Mouse (Mus musculus) gastrocnemius, adult 2 months (tissue): ENCODE data around the gene Gcnt4. TPM values are rescaled to one million over a fixed set of nuclear protein-coding genes. Genes with fewer than 3 reads are reported as not detected.

ENCODE experiments used
- DNase-seq: peaks from one replicate; pipeline ENCODE4 v3.0.0; 2022
- H3K27ac ChIP-seq: fragments of 200-600 bp; 2 replicates; pipeline ENCODE4 v1.8.1; 2022; ENCODE audit warnings: mild to moderate bottlenecking
- H3K4me3 ChIP-seq: fragments of 200-600 bp; 2 replicates; pipeline ENCODE4 v1.8.1; 2022; ENCODE audit warnings: mild to moderate bottlenecking, moderate library complexity
- CTCF ChIP-seq: fragments of 200-600 bp; IDR thresholded peaks from 2 replicates; pipeline ENCODE4 v1.8.1; 2022; ENCODE audit warnings: antibody characterized with exemption, mild to moderate bottlenecking, moderate library complexity
- intact Hi-C: fragments of 180-260 bp; cut with DNase I; formaldehyde crosslinking; loops from one replicate; pipeline ENCODE4 v1.15.1; 2025
- total RNA-seq, 2 experiments: library from RNA; stranded (reverse); gene quantifications; 2 replicates each; pipeline ENCODE4 v1.2.3; 2021

Gene Gcnt4
- total RNA-seq, 2 experiments from 2014 or later: 0.05 to 0.06 TPM

DNA sequence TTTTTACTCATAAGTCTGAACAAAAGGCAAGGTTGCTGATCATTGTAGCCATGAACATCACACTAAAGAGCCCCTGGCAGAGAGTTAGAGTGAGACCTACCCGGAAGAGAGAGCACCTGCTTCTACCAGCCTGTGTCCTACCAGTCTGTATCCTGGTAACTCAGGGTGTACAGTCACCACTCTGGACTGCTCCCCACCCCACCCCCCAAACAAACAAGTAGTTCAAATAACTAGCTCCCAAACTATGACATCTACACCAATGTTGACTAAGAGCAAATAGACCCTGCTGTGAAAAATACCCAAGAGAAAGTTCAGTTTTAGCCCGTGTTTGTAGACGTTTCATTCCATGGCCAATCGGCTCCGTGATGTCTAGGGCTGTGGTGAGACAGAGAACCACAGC, 38.3 kb downstream of the Gcnt4 start:
- no peak for DNase-seq
- Histone ChIP-seq H3K4me3 (no peak overlapping the region), H3K27ac (no peak overlapping the region)
- no peak for TF ChIP-seq CTCF
- intact Hi-C loops: no loop called here

DNA sequence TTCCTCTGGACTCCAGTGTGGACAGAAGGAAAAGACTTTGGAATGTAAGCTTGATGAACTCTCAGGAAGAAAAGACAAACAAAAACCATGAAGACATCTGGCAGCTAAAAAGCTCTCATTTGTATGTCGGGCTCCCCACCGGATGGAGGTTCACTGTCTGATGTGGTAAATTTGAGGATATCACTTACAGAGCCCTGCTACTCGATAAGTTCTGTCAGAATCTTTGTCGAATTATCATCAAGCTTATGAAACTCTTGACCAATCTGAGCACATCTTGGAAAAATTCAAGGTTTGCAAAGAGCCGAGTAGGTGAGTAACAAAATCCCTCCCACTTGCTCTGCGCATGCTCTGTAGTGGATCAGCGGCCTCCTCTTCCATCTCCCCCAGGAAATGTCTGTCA, 40.5 kb downstream of the Gcnt4 start:
- TF ChIP-seq CTCF: no peak
- intact Hi-C loops: no loop called here
- DNase-seq: no peak

DNA sequence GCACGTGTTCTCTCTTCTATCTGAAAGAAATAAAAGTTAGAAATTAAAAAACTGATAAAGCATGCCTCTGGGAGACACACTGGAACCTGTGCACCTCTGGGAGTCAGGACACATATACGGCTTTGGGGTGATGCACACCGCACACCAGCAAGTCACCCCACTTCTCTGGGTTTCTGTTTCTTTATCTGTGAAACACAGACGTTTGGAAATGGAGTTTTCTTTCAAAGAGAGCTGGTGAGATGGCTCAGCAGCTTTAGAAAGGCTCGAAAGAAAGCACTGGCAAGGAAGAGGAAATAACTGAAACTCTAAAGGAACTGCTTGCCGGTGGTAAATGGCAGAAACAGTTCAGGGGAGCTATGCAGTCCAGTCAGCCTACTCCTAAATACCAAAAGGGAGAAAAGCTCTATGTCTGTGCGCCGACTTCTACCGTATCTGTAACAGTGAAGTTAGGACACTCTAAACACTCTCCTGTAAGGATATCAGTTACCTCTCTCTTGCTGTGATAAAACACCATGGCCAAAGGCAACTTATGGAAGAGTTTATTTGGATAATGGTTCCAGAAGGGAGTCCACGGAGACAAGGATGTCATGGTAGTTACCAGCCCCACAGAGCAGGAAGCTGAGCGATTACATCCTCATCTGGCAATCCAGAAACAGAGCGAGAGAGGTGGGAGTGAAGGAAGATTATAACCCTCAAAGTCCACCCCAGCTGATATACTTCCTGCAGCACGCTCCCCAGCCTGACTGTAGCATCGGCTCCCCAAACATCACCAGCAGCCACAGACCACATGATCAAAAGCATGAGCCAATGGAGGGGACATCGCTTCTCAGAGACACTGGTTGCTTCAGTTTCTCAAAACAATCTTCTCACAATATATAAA, 42.0 kb downstream of the Gcnt4 start:
- intact Hi-C loops: no loop called here
- DNase-seq: no peak
- no peak for TF ChIP-seq CTCF
- Histone ChIP-seq H3K4me3 (no peak overlapping the region; the same call in 1 of the 2 replicates), H3K27ac (no peak overlapping the region)

More for the DNA sequence above, 40.5 kb downstream of the Gcnt4 start:
- Histone ChIP-seq H3K27ac (no peak overlapping the region), H3K4me3 (no peak overlapping the region)

DNA sequence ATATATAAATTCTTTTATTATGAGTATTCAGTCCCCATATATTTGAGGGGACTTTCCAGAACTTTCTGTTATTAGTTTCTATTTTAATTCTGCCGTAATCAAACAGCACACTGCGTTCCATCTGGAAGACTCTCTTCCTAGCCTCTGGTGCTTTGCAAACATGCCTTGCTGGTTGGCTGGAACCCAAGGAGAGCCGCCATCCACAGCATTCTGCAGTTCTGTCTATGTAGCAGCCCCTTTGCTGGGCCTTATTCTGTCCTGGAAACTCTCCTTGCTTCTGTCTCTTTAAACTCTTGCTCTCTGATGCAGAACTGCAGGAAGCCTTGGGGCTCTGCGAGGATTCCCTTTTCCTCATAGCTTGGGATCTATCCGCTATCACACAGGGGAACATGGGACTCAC, 42.6 kb downstream of the Gcnt4 start:
- intact Hi-C loops: no loop called here
- DNase-seq: no peak

GRCm38 (mm10) chr13:96967822-96968221, 43.3 kb downstream of the Gcnt4 start:
- Histone ChIP-seq H3K4me3 (no peak overlapping the region), H3K27ac (no peak overlapping the region)
- TF ChIP-seq CTCF: no peak
- DNase-seq: no peak
- intact Hi-C loops: no loop called here

More for the DNA sequence above, 42.6 kb downstream of the Gcnt4 start:
- Histone ChIP-seq H3K27ac (no peak overlapping the region), H3K4me3 (no peak overlapping the region; the same call in 1 of the 2 replicates)
- TF ChIP-seq CTCF: no peak

DNA sequence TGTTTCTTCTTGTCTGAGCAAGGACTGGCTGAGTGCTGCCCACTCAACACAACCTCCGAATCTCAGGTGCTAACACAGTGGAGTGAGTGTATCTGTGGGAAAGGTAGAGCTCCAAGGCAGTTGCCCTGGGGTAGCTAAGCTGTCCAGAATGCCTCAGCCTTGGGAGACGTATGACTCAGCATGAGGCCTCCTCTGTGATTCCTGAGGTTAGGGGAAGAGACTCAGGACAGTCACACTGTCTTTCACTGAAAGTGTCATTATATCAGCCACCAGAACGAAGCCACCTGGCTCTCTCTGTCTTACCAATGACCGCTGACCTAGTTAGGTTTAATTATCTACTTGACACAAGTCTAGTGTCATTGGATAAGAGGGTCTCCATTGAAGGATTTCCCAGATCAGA, 46.6 kb downstream of the Gcnt4 start:
- Histone ChIP-seq H3K27ac (no peak overlapping the region), H3K4me3 (no peak overlapping the region)
- intact Hi-C loops: no loop called here
- no peak for TF ChIP-seq CTCF
- no peak for DNase-seq

DNA sequence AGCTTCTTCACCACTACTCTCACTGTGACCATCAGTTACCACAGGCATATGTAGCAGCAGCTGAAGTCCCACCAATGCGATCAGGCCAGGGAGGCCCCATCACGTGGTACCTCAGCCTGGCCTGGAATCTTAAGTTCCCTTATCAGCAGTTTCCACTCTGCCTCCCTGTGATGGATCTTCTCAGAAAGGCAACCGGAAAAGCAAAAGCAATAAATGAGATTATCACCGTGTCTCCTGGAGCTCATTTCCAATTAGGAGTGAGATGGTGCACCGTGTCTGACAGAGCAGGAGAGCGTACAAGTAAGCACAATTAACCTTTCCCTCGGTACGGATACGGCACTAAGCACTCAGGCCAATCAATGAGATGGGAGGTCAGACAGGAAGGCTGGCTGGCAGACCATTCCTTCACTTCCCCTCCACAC, 47.4 kb downstream of the Gcnt4 start:
- no peak overlapping the region for H3K27ac ChIP-seq
- DNase-seq: no peak
- intact Hi-C loops: no loop called here
- H3K4me3 ChIP-seq: no peak overlapping the region
- TF ChIP-seq CTCF: no peak

- DNase-seq: no peak
- intact Hi-C loops: no loop called here
- Histone ChIP-seq H3K4me3 (no peak overlapping the region), H3K27ac (no peak overlapping the region)
- TF ChIP-seq CTCF: no peak
These were observed 48.8 kb downstream of the Gcnt4 start for GRCm38 (mm10) chr13:96973318-96973717.

- Histone ChIP-seq H3K4me3 (no peak overlapping the region), H3K27ac (no peak overlapping the region)
- intact Hi-C loops: no loop called here
- TF ChIP-seq CTCF: no peak
- DNase-seq: no peak
These were observed 52.6 kb downstream of the Gcnt4 start for GRCm38 (mm10) chr13:96976986-96977595.

GRCm38 (mm10) chr13:96980561-96980960, 56.1 kb downstream of the Gcnt4 start:
- H3K4me3 ChIP-seq: no peak overlapping the region
- no peak for DNase-seq
- intact Hi-C loops: no loop called here

GRCm38 (mm10) chr13:96983251-96984126, 59.0 kb downstream of the Gcnt4 start:
- Histone ChIP-seq H3K4me3 (no peak overlapping the region), H3K27ac (no peak overlapping the region)
- no peak for DNase-seq
- intact Hi-C loops: no loop called here
- no peak for TF ChIP-seq CTCF

More at GRCm38 (mm10) chr13:96980561-96980960, 56.1 kb downstream of the Gcnt4 start:
- TF ChIP-seq CTCF: no peak
- H3K27ac ChIP-seq: no peak overlapping the region

DNA sequence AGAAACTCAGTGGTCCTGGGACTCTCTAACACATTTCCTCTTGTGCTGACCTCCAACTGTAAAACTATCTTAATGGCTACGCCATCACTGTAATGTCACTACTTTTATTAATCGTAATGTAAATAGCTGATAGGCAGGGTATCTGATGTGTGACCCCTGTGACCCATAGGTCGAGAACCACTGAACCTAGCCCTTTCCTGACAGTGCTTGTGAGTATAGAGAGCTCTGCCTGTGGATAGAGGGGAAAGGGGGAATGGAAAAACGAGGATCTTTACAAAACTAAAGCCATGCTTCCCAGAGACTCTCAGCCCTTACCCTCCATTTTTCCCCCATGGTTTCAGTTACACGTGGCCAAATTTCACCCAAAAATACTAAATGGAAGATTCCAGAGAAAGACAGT, 60.2 kb downstream of the Gcnt4 start:
- no peak for TF ChIP-seq CTCF
- no peak for DNase-seq
- intact Hi-C loops: no loop called here
- no peak overlapping the region for H3K4me3 ChIP-seq
- no peak overlapping the region for H3K27ac ChIP-seq
